Mouse (Mus musculus): ENCODE measurements at regions not wholly inside any gene's neighbourhood (a gene's known extent, or its start where the extent isn't known, plus 50 kb on each side); places are given as distances from the start of the nearest gene placed in this dataset.

DNA sequence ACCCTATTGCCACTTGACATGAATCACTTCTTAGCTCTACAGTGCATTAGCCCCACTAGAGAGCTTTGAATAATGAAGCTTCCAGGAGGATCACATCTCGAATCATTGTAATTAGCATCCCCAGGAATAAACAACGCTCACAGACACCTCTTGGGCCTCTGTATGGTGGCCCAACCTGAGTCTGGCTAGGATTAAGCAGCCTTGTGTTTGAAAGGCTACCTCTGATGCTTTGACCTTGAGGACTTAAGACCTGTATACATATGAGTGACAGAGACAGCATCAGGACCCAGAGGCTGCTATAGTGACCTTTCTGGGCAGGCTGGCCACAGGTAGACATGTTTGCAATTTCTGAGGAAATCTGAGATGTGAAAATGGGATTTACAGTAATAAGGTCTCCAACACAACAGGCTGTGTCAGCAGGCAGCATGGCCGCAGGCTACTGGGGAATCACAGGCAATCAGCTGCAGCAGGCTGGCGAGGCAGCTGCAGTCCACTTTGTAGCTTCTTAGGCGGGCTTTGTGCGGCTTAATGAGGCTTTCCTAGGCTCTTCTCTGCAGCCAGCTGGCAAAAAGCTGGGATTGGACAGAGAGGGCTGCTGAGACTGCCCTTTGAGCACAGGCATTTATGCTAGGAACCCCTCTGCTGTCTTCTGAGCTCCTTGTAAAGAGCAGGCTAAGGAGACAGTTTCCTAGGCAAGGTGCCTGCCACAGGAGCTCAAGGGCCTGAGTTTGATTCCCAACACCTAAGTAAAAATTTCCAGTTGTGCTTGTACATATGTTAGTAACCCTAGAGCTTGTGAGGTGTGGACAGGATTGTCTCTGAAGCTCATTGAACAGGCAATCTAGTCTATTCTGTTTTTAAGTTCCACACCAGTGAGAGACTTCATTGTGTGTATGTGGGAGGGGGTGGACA is 768.1 kb upstream of the Auts2 start:
- DNase-seq (ENCODE audit: low spot score in 2 of 2): peak in 1 of 2 experiments; percentile 25

GRCm38 (mm10) chr5:133267887-133268286 is 724.7 kb upstream of the Auts2 start:
- DNase-seq (ENCODE audit: low spot score in 2 of 2): peak in 1 of 2 experiments; percentile 19

- peak; percentile 13 to 40 for DNase-seq (ENCODE audit: low spot score in 2 of 2)
Measured at GRCm38 (mm10) chr5:133267356-133267755, 724.2 kb upstream of the Auts2 start.

- DNase-seq (ENCODE audit: low spot score in 2 of 2): no peak
Measured at GRCm38 (mm10) chr5:133264976-133265375, 721.8 kb upstream of the Auts2 start.

DNA sequence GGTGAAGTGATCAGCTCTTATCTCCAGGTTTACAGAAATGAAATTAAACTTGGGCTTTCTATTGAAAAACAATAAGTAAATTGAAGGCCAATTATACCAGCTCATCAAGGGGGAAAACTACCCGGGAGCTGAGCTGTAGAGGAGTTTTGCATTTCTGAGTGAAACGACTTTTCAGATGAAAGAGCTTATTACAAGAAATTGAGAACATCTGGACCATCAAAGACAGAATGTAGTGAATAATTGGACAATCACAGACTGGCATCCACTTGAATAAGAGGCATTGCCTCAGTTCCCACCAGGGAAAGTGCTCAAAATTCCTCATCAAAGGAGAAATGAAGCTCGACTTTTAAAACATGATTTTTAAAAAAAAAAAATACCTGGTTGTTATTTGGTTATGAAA is 675.7 kb upstream of the Auts2 start:
- no peak for DNase-seq (ENCODE audit: low spot score in 2 of 2)

DNA sequence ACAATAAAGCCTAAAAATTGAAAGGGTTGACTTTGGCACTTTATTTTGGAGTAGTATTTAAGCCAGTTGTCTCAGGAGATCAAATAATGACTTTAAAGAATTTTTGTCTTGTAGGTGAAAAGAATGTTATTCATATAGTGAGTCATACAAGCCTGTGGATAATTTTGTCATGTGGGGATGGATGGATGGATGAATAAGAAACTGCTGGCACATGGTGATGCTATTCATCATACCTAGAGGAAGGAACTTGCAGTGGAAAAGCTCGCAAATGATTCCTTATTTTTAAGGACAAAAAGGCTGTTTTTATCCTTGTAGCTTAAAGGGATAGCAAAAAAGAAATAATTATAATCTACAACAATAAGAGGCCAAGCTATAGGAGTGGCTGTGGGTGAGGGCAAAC is 655.4 kb upstream of the Auts2 start:
- no peak for DNase-seq (ENCODE audit: low spot score in 2 of 2)

DNA sequence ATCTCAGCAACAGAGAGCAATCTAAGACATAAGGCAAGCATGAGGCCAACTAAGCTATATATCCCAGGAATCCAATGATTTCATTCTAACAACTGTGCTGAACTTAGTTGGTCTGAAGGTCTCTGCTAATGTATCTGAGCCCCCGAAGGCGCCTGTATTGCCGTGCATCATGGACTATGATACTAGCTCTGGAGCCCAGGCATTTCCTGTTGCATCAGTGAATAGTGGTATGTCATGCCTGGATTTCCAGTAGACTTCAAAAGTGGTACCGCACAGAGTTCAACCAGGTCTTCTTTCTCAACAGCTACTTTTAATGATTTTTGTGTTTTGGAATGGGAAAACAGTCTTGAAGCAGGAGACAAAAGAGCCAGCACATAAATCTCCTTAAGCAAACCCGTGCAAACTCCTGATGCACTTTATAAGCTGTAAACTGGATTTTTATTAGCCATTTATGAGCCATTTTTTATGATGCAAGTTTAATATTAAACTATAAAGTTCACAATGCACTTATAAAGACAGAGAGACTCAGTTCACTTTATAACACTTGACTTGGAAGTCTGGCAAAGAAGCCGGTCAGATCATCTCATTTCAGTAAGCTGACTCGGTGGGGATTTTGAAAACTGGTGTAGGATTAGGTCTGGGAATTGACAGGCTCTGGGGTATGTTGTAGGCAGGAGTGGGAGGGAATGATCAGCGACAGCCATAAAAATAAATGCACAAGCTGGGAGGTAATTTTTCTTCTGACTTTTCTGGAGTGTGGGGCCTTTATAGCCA is 646.8 kb upstream of the Auts2 start:
- DNase-seq (ENCODE audit: low spot score in 2 of 2): no peak

DNA sequence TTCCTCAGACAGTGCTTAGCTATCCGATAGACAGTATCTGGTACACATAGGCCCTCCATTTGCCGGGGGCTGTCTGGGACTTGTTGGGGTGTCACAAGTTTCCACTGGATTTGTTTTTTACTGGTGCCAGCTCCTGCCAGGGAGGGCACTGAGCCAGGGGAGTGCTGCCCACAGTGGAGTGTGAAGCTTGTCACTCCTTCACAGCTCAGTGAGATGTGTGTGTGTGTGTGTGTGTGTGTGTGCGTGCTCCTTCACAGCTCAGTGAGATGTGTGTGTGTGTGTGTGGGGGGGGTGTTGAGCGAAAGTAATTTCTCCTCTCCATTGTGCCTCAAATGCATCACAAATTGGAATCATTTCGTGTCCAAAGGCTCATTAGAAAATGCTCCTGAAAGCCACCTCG is 632.5 kb upstream of the Auts2 start:
- DNase-seq (ENCODE audit: low spot score in 2 of 2): peak in 1 of 2 experiments; percentile 56

- peak; percentile 32 to 41 for DNase-seq (ENCODE audit: low spot score in 2 of 2)
Measured at GRCm38 (mm10) chr5:133173155-133173723, 630.1 kb upstream of the Auts2 start.

DNA sequence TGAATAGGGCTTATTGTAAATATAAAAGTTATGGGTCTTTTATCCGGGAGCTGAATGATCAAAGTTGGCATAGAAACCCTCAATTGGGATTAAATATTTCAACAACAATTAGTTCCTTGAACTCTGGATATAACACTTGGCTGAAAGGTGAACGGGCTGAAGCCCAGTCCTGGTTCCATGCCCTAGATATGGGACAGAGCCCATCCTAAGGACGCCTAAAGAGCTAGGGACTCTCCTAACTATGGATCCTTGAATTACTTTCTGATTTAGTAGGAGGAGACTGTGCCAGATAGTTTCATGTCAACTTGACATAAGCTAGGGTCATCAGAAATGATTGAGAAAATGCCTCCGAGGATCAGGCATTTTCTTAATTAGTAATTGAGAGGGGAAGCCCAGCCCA is 629.5 kb upstream of the Auts2 start:
- DNase-seq (ENCODE audit: low spot score in 2 of 2): no peak

GRCm38 (mm10) chr5:133171266-133171665 is 628.1 kb upstream of the Auts2 start:
- no peak for DNase-seq (ENCODE audit: low spot score in 2 of 2)

DNA sequence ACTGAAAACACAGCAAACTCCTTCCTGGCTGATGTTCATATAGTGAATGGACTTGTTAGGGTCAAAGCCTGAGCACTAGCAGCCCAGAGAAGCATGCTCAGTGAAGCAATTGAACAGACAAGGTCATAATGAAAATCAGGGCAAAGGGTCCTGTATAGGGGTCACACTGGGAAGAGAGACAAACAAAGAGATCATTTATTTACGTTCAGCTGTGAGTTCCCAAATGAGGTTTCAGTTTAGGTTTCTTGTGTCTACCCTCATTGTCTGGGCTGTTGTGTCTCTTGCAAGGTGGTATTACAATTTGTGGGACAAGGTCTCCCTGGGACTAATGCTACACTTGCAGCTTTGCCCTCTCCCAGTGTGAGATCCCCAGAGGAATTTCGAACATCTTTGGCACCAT is 624.4 kb upstream of the Auts2 start:
- no peak for DNase-seq (ENCODE audit: low spot score in 2 of 2)

DNA sequence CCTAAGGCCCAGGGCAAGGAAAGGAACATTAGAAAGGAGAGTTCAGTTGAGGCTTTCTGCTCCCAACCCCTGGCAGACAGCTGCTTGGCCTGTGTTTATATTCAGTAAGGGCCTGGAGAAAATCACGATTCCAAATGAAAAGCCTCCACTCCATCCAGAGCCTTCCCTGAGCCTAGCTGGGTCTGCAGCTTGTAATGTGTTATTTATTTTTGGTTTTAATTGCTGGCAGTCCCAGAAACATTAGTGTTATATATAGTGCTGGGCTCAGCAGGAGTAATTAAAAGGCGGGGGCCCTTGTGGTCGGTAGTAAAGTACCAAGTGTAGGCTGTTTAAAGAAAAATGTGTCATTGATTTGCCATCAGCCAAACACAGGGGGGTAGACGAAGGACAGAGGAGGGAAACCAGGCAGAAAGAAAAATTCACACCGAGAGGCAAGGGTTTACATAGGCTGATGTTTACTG is 623.9 kb upstream of the Auts2 start:
- no peak for DNase-seq (ENCODE audit: low spot score in 2 of 2)

GRCm38 (mm10) chr5:133156115-133156857 is 613.1 kb upstream of the Auts2 start:
- DNase-seq (ENCODE audit: low spot score in 2 of 2): peak; percentile 54 to 72

GRCm38 (mm10) chr5:133145996-133146395 is 602.9 kb upstream of the Auts2 start:
- no peak for DNase-seq (ENCODE audit: low spot score in 2 of 2)

DNA sequence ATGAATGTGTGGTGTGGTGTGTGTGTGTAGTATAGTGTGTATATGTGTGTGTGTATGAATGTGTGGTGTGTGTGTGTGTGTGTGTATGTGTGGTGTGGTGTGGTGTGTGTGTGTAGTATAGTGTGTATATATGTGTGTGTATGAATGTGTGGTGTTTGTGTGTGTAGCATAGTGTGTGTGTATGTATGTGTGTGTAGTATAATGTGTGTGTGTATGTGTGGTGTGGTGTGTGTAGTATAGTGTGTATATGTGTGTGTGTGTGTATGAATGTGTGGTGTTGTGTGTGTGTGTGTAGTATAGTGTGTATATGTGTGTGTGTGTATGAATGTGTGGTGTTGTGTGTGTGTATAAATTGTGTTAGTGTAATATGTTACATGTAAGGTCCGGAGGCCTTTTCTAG is 600.5 kb upstream of the Auts2 start:
- DNase-seq (ENCODE audit: low spot score in 2 of 2): no peak

DNA sequence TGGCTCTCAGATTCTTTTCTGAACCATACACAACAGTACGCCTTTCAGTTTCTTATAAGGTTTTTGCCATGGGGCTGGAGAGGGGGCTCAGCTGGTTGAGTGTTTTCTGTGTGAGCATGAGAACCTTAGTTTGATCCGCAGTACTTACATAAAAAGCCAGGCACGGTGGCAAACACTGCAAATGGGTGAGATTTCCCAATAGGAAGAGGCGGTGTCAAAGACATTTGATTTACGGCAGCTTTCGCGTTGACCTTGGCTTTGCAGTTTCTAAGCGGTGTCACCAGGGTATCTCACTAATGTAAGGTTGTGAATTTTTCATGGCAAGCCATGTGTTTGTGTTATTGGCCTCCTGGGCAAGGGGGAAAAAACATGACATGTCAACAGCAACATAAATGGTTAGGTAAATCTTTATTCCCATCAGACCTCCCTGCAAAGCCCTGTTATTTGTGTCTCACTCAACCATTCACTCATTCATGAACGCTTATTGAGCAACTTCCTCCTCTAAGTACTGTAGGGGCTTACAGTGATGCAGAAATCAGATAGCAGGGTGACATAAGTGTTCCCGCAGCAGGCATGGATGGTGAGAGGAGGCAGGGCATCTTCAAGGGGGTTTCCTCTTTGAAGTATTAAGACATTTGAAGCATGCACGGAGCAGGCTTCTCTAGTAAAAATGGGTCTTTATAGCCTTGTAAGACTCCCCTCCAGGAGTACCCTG is 599.4 kb upstream of the Auts2 start:
- no peak for DNase-seq (ENCODE audit: low spot score in 2 of 2)

GRCm38 (mm10) chr5:133131042-133131441 is 587.9 kb upstream of the Auts2 start:
- no peak for DNase-seq (ENCODE audit: low spot score in 2 of 2)

- no peak for DNase-seq (ENCODE audit: low spot score in 2 of 2)
Measured at GRCm38 (mm10) chr5:133130316-133130715, 587.2 kb upstream of the Auts2 start.

DNA sequence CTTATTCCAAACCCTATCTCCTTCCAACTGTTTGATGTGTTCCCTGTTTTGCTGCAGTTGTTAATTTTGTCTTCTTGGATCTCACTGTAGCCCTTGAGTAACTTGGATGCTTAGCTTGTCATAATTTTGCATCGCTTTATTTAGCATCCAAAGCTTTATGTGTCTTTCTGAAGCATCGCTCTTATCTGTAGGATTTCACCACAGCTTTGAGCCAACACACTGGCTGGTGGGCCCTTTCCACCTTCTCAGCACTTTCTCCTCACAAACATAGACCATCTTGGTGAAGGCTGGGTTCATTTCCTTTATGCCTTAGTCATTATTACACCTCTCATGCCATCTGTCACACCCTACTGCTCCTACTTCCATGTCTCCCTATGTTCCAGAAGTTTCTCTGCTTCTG is 581.1 kb upstream of the Auts2 start:
- DNase-seq (ENCODE audit: low spot score in 2 of 2): peak; percentile 6 to 29

GRCm38 (mm10) chr5:133113946-133114345 is 570.8 kb upstream of the Auts2 start:
- DNase-seq (ENCODE audit: low spot score in 2 of 2): no peak
